Mouse (Mus musculus) heart, postnatal 0 days (tissue): ENCODE measurements at regions not wholly inside any gene's neighbourhood (a gene's known extent, or its start where the extent isn't known, plus 50 kb on each side); places are given as distances from the start of the nearest gene placed in this dataset.

Experiments used
- ATAC-seq: fragments of 200-750 bp; cut with Nextera tagmentation; 2 replicates; pipeline ENCODE4 v1.8.0; 2017; ENCODE audit warnings: low read depth, moderate number of reproducible peaks, moderate library complexity; ENCODE audit not compliant: insufficient read depth
- DNase-seq: peaks from one replicate; pipeline ENCODE4 v3.0.0-alpha.2; 2016; ENCODE audit warnings: low spot score
- H3K27ac ChIP-seq: fragments of 300-500 bp; sonication (generic); 2 replicates; pipeline ENCODE4 v1.5.1; 2014; ENCODE audit warnings: low read depth, mild to moderate bottlenecking
- H3K27me3 ChIP-seq: fragments of 300-500 bp; sonication (generic); 2 replicates; pipeline ENCODE4 v1.6.1; 2014; ENCODE audit warnings: low read length, mixed read lengths; ENCODE audit not compliant: control insufficient read depth, insufficient read depth
- H3K36me3 ChIP-seq: fragments of 300-500 bp; sonication (generic); replicated peaks from 2 replicates; pipeline ENCODE4 v1.6.1; 2014; ENCODE audit warnings: low read length, mixed read lengths; ENCODE audit not compliant: control insufficient read depth, insufficient read depth
- H3K4me1 ChIP-seq: fragments of 300-500 bp; sonication (generic); 2 replicates; pipeline ENCODE4 v1.6.1; 2014; ENCODE audit warnings: antibody characterized with exemption; ENCODE audit not compliant: control insufficient read depth, insufficient read depth
- H3K4me2 ChIP-seq: fragments of 300-500 bp; sonication (generic); 2 replicates; pipeline ENCODE4 v1.6.1; 2014; ENCODE audit warnings: low read depth, mild to moderate bottlenecking, low read length, moderate library complexity
- H3K4me3 ChIP-seq: fragments of 300-500 bp; sonication (generic); 2 replicates; pipeline ENCODE4 v1.5.1; 2014; ENCODE audit warnings: low read depth, low read length
- H3K9ac ChIP-seq: fragments of 300-500 bp; sonication (generic); replicated peaks from 2 replicates; pipeline ENCODE4 v1.6.1; 2014; ENCODE audit warnings: low read depth, low read length, mixed read lengths
- H3K9me3 ChIP-seq: fragments of 300-500 bp; sonication (generic); replicated peaks from 2 replicates; pipeline ENCODE4 v1.6.1; 2016; ENCODE audit warnings: low read length; ENCODE audit not compliant: control insufficient read depth
- CTCF ChIP-seq: IDR thresholded peaks from 2 replicates; pipeline ENCODE4 v1.5.1; 2016; ENCODE audit warnings: antibody characterized with exemption, control low read depth, low read depth
- EP300 ChIP-seq: IDR thresholded peaks from 2 replicates; pipeline ENCODE4 v1.6.1; 2016; ENCODE audit warnings: antibody characterized with exemption, low read depth
- WGBS: fragments of 180-500 bp; shearing (Covaris S2); extraction: QIAGEN DNeasy Blood & Tissue Kit; methylation state at CpG from one replicate; pipeline ENCODE4 v1.1.7; 2014; 5-methylcytosine and 5-hydroxymethylcytosine counted together

- H3K36me3 ChIP-seq = no peaks in the 10 kb centered on the region
- H3K27ac ChIP-seq = peak overlapping the region; percentile 21; the same call in 1 of the 2 replicates
- DNase-seq (peak; percentile 63), ATAC-seq (peak; percentile 78)
- H3K27me3 ChIP-seq = no peaks in the 10 kb centered on the region
- WGBS = 7% methylated on average over 6 of the region's 6 CpGs
- no peak overlapping the region for H3K4me2 ChIP-seq
- H3K9ac ChIP-seq = no peak overlapping the region
- TF ChIP-seq EP300 (no peak), CTCF (no peak)
- H3K9me3 ChIP-seq = no peaks in the 10 kb centered on the region
- H3K4me3 ChIP-seq = no peak overlapping the region
- H3K4me1 ChIP-seq = peaks cover 10% of the 10 kb centered on the region
Measured at GRCm38 (mm10) chr1:186555441-186555975, 150.3 kb downstream of the Tgfb2 start.

GRCm38 (mm10) chr1:186554520-186555010, 151.2 kb downstream of the Tgfb2 start:
- Histone ChIP-seq H3K4me1 (peaks cover 13% of the 10 kb centered on the region), H3K36me3 (no peaks in the 10 kb centered on the region), H3K9ac (no peak overlapping the region), H3K27me3 (no peaks in the 10 kb centered on the region), H3K9me3 (no peaks in the 10 kb centered on the region), H3K27ac (no peak overlapping the region), H3K4me2 (no peak overlapping the region), H3K4me3 (no peak overlapping the region)
- ATAC-seq (no peak), DNase-seq (no peak)
- no peak for TF ChIP-seq EP300
- no peak for TF ChIP-seq CTCF
- 69% methylated on average over 7 of the region's 7 CpGs for WGBS

- Histone ChIP-seq H3K4me1 (peaks cover 13% of the 10 kb centered on the region), H3K27me3 (no peaks in the 10 kb centered on the region), H3K9ac (no peak overlapping the region), H3K27ac (no peak overlapping the region), H3K9me3 (no peaks in the 10 kb centered on the region), H3K4me2 (no peak overlapping the region), H3K36me3 (no peaks in the 10 kb centered on the region), H3K4me3 (no peak overlapping the region)
- DNase-seq (no peak), ATAC-seq (no peak)
- WGBS = 82% methylated on average over 7 of the region's 7 CpGs
- no peak for TF ChIP-seq CTCF
Measured at GRCm38 (mm10) chr1:186552689-186553088, 153.1 kb downstream of the Tgfb2 start.

GRCm38 (mm10) chr1:186550265-186550885, 155.4 kb downstream of the Tgfb2 start:
- WGBS = 79% methylated on average over 7 of the region's 7 CpGs
- no peak for ATAC-seq
- TF ChIP-seq EP300 = no peak
- peak; percentile 35 for TF ChIP-seq CTCF
- Histone ChIP-seq H3K27ac (no peak overlapping the region), H3K4me1 (peaks cover 8% of the 10 kb centered on the region), H3K4me3 (no peak overlapping the region), H3K36me3 (no peaks in the 10 kb centered on the region), H3K9me3 (no peaks in the 10 kb centered on the region), H3K4me2 (no peak overlapping the region), H3K27me3 (no peaks in the 10 kb centered on the region), H3K9ac (no peak overlapping the region)
- DNase-seq = no peak

- ATAC-seq (no peak), DNase-seq (no peak)
- Histone ChIP-seq H3K36me3 (no peaks in the 10 kb centered on the region), H3K9me3 (no peaks in the 10 kb centered on the region), H3K27ac (no peak overlapping the region), H3K4me3 (no peak overlapping the region), H3K4me2 (no peak overlapping the region), H3K4me1 (peaks cover 5% of the 10 kb centered on the region), H3K9ac (no peak overlapping the region), H3K27me3 (no peaks in the 10 kb centered on the region)
- no peak for TF ChIP-seq EP300
- no peak for TF ChIP-seq CTCF
- WGBS = 91% methylated on average over 12 of the region's 12 CpGs
Measured at GRCm38 (mm10) chr1:186549207-186549606, 156.6 kb downstream of the Tgfb2 start.
